Mouse (Mus musculus) CH12.LX (cell line): ENCODE measurements around the gene Tmprss4.

ENCODE experiments used
- CHD2 ChIP-seq: IDR thresholded peaks from 2 replicates; pipeline ENCODE4 v1.6.1; 2011; ENCODE audit warnings: low read length, improper control_type of control experiment
- CTCF ChIP-seq, 2 experiments: IDR thresholded peaks in 1 of 2; conservative IDR thresholded peaks in 1 of 2; 2 replicates each; pipeline ENCODE4 v1.5.1; 2011 to 2012; ENCODE audit warnings: low read depth in 2 of 2, low read length in 2 of 2, improper control_type of control experiment in 1 of 2, inconsistent platforms in 1 of 2, mild to moderate bottlenecking in 1 of 2, moderate library complexity in 1 of 2
- E2F4 ChIP-seq: IDR thresholded peaks from 2 replicates; pipeline ENCODE4 v1.6.1; 2011; ENCODE audit warnings: low read depth, low read length, improper control_type of control experiment; ENCODE audit not compliant: insufficient replicate concordance
- EP300 ChIP-seq: IDR thresholded peaks from 2 replicates; pipeline ENCODE4 v1.6.1; 2011; ENCODE audit warnings: low read length, improper control_type of control experiment
- MAX ChIP-seq: IDR thresholded peaks from 2 replicates; pipeline ENCODE4 v1.6.1; 2011; ENCODE audit warnings: low read length, improper control_type of control experiment
- POLR2A ChIP-seq: IDR thresholded peaks from 2 replicates; pipeline ENCODE4 v1.6.1; 2011; ENCODE audit warnings: low read depth, mild to moderate bottlenecking, improper control_type of control experiment, low read length
- TBP ChIP-seq: conservative IDR thresholded peaks from 2 replicates; pipeline ENCODE4 v1.6.1; 2011; ENCODE audit warnings: low read depth, low read length, improper control_type of control experiment

DNA sequence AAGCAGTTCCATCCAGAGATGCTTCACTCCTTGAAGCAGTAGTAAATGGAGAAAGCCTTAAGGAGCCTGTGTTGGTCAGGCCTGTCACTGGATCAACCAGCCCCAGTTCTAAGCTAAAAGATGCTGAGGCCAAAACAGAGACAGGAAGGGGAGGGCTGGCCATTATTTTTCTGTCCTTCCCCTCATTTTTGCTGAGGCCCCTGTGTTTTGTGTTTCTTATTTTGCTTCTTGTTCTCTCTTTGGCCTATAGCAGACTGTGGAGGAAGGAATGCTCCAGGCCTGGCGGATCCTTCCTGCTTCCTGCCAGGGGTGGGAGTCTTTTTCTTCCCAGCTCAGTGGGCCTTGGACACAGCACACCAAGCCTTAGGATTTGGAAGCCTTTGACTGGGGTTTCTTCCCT lies 41.5 kb upstream of the Tmprss4 start:
- no peak for TF ChIP-seq CTCF (conservative IDR thresholded peaks at IDR 0.05 in 1 of 2, IDR thresholded peaks at IDR 0.05 in 1 of 2; ENCODE audit: low read depth in 2 of 2, low read length in 2 of 2)
- no peak for TF ChIP-seq E2F4
- TF ChIP-seq MAX = no peak
- TF ChIP-seq POLR2A = no peak
- TF ChIP-seq EP300 = no peak
- no peak for TF ChIP-seq TBP
- TF ChIP-seq CHD2 = no peak
